Mouse (Mus musculus): ENCODE measurements around the gene Shroom1. TPM values are rescaled to one million over a fixed set of nuclear protein-coding genes. Genes with fewer than 3 reads are reported as not detected.
"Not testable (repeated sequence)": the region's sequence is repeated elsewhere in the genome, so short reads cannot be mapped to it uniquely, and the experiment has no call there.

Shroom1 gene
- not detected in 2 replicates for total RNA-seq (2014; fragmentation: Nextera tagmentation)
- total RNA-seq (2017) = not detected in 2 replicates

GRCm38 (mm10) chr11:53456474-53457371 lies at the start of gene Shroom1, which contains the start of gene Gm10447:
Gene Shroom1, plus strand, starts transcription at chr11:53457205.
Gene Gm10447, minus strand, starts transcription at chr11:53457110.
- peak; percentile 36; the same call in 1 of the 2 replicates for ATAC-seq (replicated peaks; ENCODE audit: low FRiP score, low TSS enrichment, poor library complexity, severe bottlenecking)

GRCm38 (mm10) chr11:53411738-53412137 lies 45.3 kb upstream of the Shroom1 start:
- ATAC-seq (replicated peaks; ENCODE audit: low FRiP score, low TSS enrichment, poor library complexity, severe bottlenecking) = peak; percentile 57; the same call in 1 of the 2 replicates

GRCm38 (mm10) chr11:53413871-53414270 lies 43.1 kb upstream of the Shroom1 start:
- no peak for ATAC-seq (replicated peaks; ENCODE audit: low FRiP score, low TSS enrichment, poor library complexity, severe bottlenecking)

GRCm38 (mm10) chr11:53418048-53418447 lies 39.0 kb upstream of the Shroom1 start:
- ATAC-seq (replicated peaks; ENCODE audit: low FRiP score, low TSS enrichment, poor library complexity, severe bottlenecking) = no peak

GRCm38 (mm10) chr11:53423036-53423435 lies 34.0 kb upstream of the Shroom1 start, which contains the start of gene Leap2:
Gene Leap2, minus strand, starts transcription at chr11:53423170.
- no peak for ATAC-seq (replicated peaks; ENCODE audit: low FRiP score, low TSS enrichment, poor library complexity, severe bottlenecking)

GRCm38 (mm10) chr11:53424826-53425225 lies 32.2 kb upstream of the Shroom1 start:
- ATAC-seq (replicated peaks; ENCODE audit: low FRiP score, low TSS enrichment, poor library complexity, severe bottlenecking) = no peak

GRCm38 (mm10) chr11:53425251-53425650 lies 31.8 kb upstream of the Shroom1 start:
- no peak for ATAC-seq (replicated peaks; ENCODE audit: low FRiP score, low TSS enrichment, poor library complexity, severe bottlenecking)

- no peak for ATAC-seq (replicated peaks; ENCODE audit: low FRiP score, low TSS enrichment, poor library complexity, severe bottlenecking)
Observed at GRCm38 (mm10) chr11:53425711-53426255, 31.2 kb upstream of the Shroom1 start.

- ATAC-seq (replicated peaks; ENCODE audit: low FRiP score, low TSS enrichment, poor library complexity, severe bottlenecking) = not testable (repeated sequence)
Observed at GRCm38 (mm10) chr11:53426914-53427313, 30.1 kb upstream of the Shroom1 start.

GRCm38 (mm10) chr11:53427993-53428715 lies 28.9 kb upstream of the Shroom1 start:
- ATAC-seq (replicated peaks; ENCODE audit: low FRiP score, low TSS enrichment, poor library complexity, severe bottlenecking) = no peak

- ATAC-seq (replicated peaks; ENCODE audit: low FRiP score, low TSS enrichment, poor library complexity, severe bottlenecking) = no peak
Observed at GRCm38 (mm10) chr11:53428716-53429057, 28.3 kb upstream of the Shroom1 start.

GRCm38 (mm10) chr11:53429182-53429581 lies 27.8 kb upstream of the Shroom1 start:
- ATAC-seq (replicated peaks; ENCODE audit: low FRiP score, low TSS enrichment, poor library complexity, severe bottlenecking) = no peak

- peak; percentile 24 for ATAC-seq (replicated peaks; ENCODE audit: low FRiP score, low TSS enrichment, poor library complexity, severe bottlenecking)
Observed at GRCm38 (mm10) chr11:53430300-53430669, 26.7 kb upstream of the Shroom1 start.

- peak; percentile 85 for ATAC-seq (replicated peaks; ENCODE audit: low FRiP score, low TSS enrichment, poor library complexity, severe bottlenecking)
Observed at GRCm38 (mm10) chr11:53430670-53431346, 26.2 kb upstream of the Shroom1 start, which contains the start of the genes Uqcrq and Gdf9. Gene Uqcrq, minus strand, starts transcription at chr11:53430831. Gene Gdf9, plus strand, starts transcription at chr11:53431023.

GRCm38 (mm10) chr11:53431347-53432056 lies 25.5 kb upstream of the Shroom1 start:
- ATAC-seq (replicated peaks; ENCODE audit: low FRiP score, low TSS enrichment, poor library complexity, severe bottlenecking) = peak; percentile 46

- ATAC-seq (replicated peaks; ENCODE audit: low FRiP score, low TSS enrichment, poor library complexity, severe bottlenecking) = no peak
Observed at GRCm38 (mm10) chr11:53433057-53433456, 23.9 kb upstream of the Shroom1 start.

- ATAC-seq (replicated peaks; ENCODE audit: low FRiP score, low TSS enrichment, poor library complexity, severe bottlenecking) = no peak
Observed at GRCm38 (mm10) chr11:53435504-53435903, 21.5 kb upstream of the Shroom1 start.

GRCm38 (mm10) chr11:53436338-53436737 lies 20.7 kb upstream of the Shroom1 start:
- no peak for ATAC-seq (replicated peaks; ENCODE audit: low FRiP score, low TSS enrichment, poor library complexity, severe bottlenecking)

- peak; percentile 67 for ATAC-seq (replicated peaks; ENCODE audit: low FRiP score, low TSS enrichment, poor library complexity, severe bottlenecking)
Observed at GRCm38 (mm10) chr11:53441921-53442320, 15.1 kb upstream of the Shroom1 start.
